Mouse (Mus musculus): ENCODE results near the gene Clasp1. TPM values are rescaled to one million over a fixed set of nuclear protein-coding genes. Genes with fewer than 3 reads are reported as not detected.

The Clasp1 gene
- polyA plus RNA-seq, 1 experiment from 2014 or later: 12.1 TPM

DNA sequence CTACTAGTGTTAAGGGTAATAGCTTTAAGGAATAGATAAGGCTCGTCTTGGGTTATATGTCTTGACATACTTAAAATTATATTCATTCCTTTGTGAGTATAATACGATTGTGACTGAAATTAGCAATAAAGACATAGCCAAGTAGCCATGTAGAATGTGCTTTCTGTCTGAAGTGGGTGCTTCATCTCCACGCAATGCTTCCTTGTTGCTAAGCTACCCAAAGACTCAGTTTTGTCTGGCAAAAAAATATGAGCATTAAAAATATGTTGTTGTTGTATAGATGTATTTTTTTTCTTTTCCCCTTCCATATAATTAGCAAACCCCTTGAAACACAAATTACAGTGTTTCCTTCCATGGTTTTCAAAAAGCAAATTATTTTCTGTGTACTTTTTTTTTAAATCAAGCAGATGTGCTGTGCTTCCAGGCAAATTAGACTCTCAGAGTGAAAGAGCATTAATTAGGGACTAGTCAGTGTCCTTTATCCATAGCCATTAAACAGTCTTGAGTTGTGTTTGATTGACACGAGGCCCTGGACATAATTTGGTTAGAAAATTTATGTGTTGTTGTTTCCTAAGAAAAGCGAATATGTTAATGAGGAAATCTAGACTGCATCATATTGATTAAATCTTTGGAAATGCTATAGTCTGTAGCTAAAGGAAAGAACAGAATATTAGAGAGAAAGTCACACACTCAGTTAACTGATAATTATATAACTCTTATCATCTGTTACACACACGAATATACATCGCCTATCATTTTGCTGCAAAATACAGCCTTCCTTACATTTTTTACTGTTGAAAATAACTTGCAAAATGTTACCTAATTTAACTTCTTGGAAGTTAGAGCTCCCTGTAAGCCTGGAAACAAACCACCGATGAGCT is 91.9 kb downstream of the Clasp1 start:
- DNase-seq: no peak
- no peaks in the 10 kb centered on the region for H3K9me3 ChIP-seq (replicated peaks)
- H3K4me2 ChIP-seq: peak overlapping the region; percentile 33
- H3K27me3 ChIP-seq: no peaks in the 10 kb centered on the region
- WGBS (ENCODE audit: insufficient replicate concordance): 41% methylated on average over 8 of the region's 8 CpGs
- H3K36me3 ChIP-seq: no peaks in the 10 kb centered on the region
- H3K4me3 ChIP-seq (replicated peaks): no peak overlapping the region
- H3K4me1 ChIP-seq (replicated peaks): peaks cover 86% of the 10 kb centered on the region
- ATAC-seq (ENCODE audit: low read depth): peak; percentile 47
- H3K27ac ChIP-seq: peak overlapping the region; percentile 78
- H3K9ac ChIP-seq: peak overlapping the region; percentile 54

DNA sequence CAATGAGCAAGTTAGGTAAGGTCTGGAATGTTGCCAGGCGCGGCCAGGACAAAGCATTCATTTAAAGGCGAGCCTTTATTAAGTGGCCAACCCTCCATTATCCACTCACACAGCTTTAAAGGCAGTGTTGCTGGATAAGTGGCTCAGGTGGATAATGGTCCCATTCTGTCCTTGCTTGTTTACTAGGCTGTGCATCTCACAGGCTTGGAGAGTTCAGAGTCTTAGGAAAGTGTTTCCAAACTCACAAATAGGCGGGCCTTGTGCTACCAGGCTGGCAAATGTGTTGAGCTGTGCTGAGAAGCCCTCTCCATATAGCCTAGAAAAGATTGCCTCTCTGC is 92.5 kb downstream of the Clasp1 start:
- H3K9ac ChIP-seq: peak overlapping the region; percentile 54
- peak overlapping the region; percentile 33 for H3K4me2 ChIP-seq
- ATAC-seq (ENCODE audit: low read depth): peak; percentile 43
- no peaks in the 10 kb centered on the region for H3K36me3 ChIP-seq
- WGBS (ENCODE audit: insufficient replicate concordance): 43% methylated on average over 4 of the region's 4 CpGs
- no peaks in the 10 kb centered on the region for H3K9me3 ChIP-seq (replicated peaks)
- H3K27me3 ChIP-seq: no peaks in the 10 kb centered on the region
- DNase-seq: no peak
- H3K4me3 ChIP-seq (replicated peaks): no peak overlapping the region
- H3K27ac ChIP-seq: peak overlapping the region; percentile 78
- H3K4me1 ChIP-seq (replicated peaks): peaks cover 85% of the 10 kb centered on the region

DNA sequence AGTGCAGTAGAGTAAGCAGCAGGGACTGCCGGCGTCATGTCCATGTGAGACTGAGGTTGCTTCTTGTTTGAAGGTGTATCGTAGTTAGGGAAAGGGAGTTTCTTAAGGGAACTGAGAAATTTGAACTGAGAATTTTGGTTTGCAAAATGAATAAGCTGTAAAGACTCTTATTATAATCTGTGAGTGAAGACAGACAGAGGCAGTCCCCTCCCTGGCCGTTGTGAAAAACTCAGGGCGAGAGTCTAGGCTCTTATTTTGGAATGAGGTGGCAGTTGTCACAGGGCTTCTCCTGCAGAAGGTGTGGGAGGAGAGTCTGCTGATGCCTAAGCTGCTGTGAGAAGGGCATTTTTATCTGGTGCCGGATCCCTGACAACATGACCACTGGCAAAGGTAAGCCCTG is 92.8 kb downstream of the Clasp1 start:
- H3K36me3 ChIP-seq: no peaks in the 10 kb centered on the region
- H3K9me3 ChIP-seq (replicated peaks): no peaks in the 10 kb centered on the region
- no peak for ATAC-seq (ENCODE audit: low read depth)
- no peak overlapping the region for H3K4me3 ChIP-seq (replicated peaks)
- peak overlapping the region; percentile 33 for H3K4me2 ChIP-seq
- peaks cover 82% of the 10 kb centered on the region for H3K4me1 ChIP-seq (replicated peaks)
- H3K9ac ChIP-seq: peak overlapping the region; percentile 54
- 61% methylated on average over 6 of the region's 6 CpGs for WGBS (ENCODE audit: insufficient replicate concordance)
- DNase-seq: no peak
- no peaks in the 10 kb centered on the region for H3K27me3 ChIP-seq
- peak overlapping the region; percentile 78 for H3K27ac ChIP-seq

DNA sequence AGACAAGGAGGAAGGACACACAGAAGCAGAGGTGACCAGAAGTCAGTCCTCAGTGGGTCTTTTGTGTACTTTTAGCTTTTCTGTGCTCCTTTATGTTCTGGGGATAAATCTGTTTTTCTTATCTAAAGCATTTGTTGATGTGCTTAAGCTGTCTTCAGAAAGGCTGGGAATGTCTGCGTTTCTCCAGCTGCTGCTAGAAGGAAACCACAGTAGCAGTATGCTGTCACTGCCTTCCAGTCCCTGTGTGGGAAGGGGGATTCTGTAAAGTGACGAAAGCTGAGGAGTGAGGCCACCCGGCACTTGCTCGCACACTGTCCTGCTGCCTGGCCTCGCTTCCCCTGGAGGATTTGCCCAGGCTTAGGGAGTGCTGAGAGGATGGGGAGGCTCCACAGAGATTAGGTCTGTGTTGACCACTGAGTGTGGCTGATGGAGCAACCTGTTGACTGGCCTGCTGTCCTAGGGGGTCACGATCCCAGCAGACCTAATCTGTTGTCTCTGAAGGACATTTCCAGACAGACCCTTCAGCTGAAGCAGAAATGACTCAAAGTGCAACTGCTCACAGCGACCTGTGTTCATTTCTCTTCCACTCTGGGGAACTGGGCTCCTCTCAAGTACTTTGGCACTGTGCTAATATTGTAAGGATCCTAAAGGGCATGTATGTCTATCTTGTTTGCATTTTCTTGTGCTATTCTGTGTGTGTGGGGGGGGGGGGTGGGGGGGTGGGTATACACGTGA is 93.6 kb downstream of the Clasp1 start:
- DNase-seq: no peak
- Histone ChIP-seq H3K4me2 (peak overlapping the region; percentile 12; the same call in 1 of the 2 replicates), H3K27me3 (no peaks in the 10 kb centered on the region), H3K9ac (peak overlapping the region; percentile 33; the same call in 1 of the 2 replicates), H3K4me1 (replicated peaks) (peaks cover 77% of the 10 kb centered on the region), H3K36me3 (no peaks in the 10 kb centered on the region), H3K27ac (peak overlapping the region; percentile 78), H3K9me3 (replicated peaks) (no peaks in the 10 kb centered on the region), H3K4me3 (replicated peaks) (no peak overlapping the region)
- no peak for ATAC-seq (ENCODE audit: low read depth)
- 67% methylated on average over 8 of the region's 8 CpGs for WGBS (ENCODE audit: insufficient replicate concordance)

DNA sequence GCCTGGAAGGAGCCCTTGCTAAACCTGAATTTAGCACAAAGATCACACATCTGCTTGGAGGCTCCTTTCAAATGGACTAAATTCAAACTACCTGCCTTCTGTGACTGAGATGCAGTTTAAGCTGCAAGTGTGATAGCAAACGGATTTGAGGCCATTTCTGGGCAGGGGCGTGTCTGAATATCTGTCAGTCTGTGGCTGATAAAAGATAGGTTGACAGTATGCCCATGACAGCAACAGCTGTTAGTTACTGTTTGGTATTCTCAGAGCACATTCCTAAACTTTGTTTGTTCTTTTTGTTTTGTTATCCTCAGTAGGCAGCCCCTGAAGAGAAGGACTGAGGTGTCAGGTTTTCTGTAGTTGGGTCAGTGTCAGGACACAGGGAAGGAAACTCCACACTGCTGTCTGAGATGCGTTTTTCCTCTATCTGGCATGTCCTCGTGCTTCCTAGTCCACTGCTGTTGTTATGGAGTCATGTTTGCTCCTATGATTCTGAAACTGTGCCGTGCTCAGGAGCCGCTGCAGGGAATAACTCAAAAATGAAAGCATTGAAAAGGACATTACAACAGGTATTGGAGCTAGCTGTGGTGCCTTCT is 94.7 kb downstream of the Clasp1 start:
- H3K4me1 ChIP-seq (replicated peaks): peaks cover 66% of the 10 kb centered on the region
- H3K9ac ChIP-seq: no peak overlapping the region
- DNase-seq: peak; percentile 45
- H3K27me3 ChIP-seq: no peaks in the 10 kb centered on the region
- H3K4me2 ChIP-seq: peak overlapping the region; percentile 36
- H3K9me3 ChIP-seq (replicated peaks): no peaks in the 10 kb centered on the region
- WGBS (ENCODE audit: insufficient replicate concordance): 51% methylated on average over 6 of the region's 6 CpGs
- H3K27ac ChIP-seq: peak overlapping the region; percentile 26
- no peaks in the 10 kb centered on the region for H3K36me3 ChIP-seq
- no peak overlapping the region for H3K4me3 ChIP-seq (replicated peaks)
- ATAC-seq (ENCODE audit: low read depth): peak; percentile 58; the same call in 1 of the 2 replicates

DNA sequence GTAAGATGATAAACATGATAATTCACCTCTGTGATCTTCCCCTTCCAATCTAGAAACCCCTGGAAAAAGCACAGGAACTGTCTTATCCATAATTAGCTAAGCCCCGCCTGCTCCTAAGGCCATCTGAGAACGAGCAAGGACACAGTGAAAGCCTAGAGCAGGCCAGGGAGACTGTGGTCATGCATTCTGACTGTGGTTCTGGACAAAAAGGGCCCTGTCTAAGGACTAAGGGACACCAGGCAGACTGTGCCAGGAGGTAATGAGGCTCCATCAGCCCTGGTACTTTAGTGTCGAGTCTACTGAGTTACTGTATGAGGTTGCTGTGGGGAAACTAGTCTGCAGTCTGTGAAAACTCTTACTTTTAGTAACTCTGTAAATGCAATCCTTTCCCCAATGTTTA is 96.7 kb downstream of the Clasp1 start:
- H3K4me1 ChIP-seq (replicated peaks): peaks cover 47% of the 10 kb centered on the region
- H3K36me3 ChIP-seq: no peaks in the 10 kb centered on the region
- ATAC-seq (ENCODE audit: low read depth): no peak
- no peak for DNase-seq
- no peak overlapping the region for H3K27ac ChIP-seq
- WGBS (ENCODE audit: insufficient replicate concordance): 73% methylated on average over 3 of the region's 3 CpGs
- H3K9me3 ChIP-seq (replicated peaks): no peaks in the 10 kb centered on the region
- H3K27me3 ChIP-seq: no peaks in the 10 kb centered on the region
- no peak overlapping the region for H3K4me2 ChIP-seq
- H3K9ac ChIP-seq: no peak overlapping the region
- H3K4me3 ChIP-seq (replicated peaks): no peak overlapping the region

DNA sequence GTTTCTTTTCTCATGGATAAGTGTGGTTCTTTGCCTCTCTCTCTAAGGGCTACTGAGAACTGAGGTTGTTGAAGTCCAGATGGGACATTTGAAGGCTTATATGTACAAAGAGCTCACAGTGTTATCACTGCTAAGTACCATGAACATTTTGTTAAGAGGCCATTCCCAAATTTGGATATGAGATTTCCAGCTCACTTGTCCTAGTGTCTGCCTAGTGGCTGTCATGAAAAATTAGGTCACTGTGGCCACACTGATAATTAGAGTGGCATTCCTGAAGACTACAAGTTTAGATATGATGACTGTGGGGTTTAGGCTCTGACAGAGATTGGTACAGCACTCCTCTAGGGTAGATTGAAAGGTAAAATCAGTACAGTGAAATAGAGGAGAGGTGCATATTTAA is 97.2 kb downstream of the Clasp1 start:
- peaks cover 42% of the 10 kb centered on the region for H3K4me1 ChIP-seq (replicated peaks)
- H3K4me3 ChIP-seq (replicated peaks): no peak overlapping the region
- no peaks in the 10 kb centered on the region for H3K36me3 ChIP-seq
- H3K9ac ChIP-seq: no peak overlapping the region
- no peaks in the 10 kb centered on the region for H3K9me3 ChIP-seq (replicated peaks)
- no peak overlapping the region for H3K27ac ChIP-seq
- no peaks in the 10 kb centered on the region for H3K27me3 ChIP-seq
- DNase-seq (no peak), ATAC-seq (ENCODE audit: low read depth) (no peak)
- no peak overlapping the region for H3K4me2 ChIP-seq

DNA sequence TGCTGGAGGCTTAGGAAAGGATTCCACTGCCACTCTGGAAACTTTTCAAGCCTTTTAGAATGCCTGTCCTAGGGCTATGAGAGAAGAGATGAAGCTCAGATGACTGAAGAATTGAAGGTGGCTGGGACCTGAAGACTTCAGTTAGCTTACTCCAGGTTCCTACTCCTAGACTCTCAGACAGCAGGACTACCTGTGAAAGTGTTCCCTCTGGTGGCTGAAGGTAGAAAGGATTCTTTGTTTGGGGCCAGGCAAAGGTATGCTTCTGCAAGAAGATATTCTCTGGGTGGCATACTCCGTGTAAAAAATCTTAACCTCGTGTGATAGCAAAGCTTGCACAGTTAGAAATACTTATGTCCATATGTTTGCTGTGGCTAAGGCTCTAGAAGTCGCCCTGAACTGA is 104.0 kb downstream of the Clasp1 start:
- DNase-seq (no peak), ATAC-seq (ENCODE audit: low read depth) (no peak)
- Histone ChIP-seq H3K4me3 (replicated peaks) (no peak overlapping the region), H3K9me3 (replicated peaks) (no peaks in the 10 kb centered on the region), H3K27ac (no peak overlapping the region), H3K36me3 (peaks cover 5% of the 10 kb centered on the region; the same call in 1 of the 2 replicates), H3K4me1 (replicated peaks) (peaks cover 6% of the 10 kb centered on the region; the same call in 1 of the 2 replicates), H3K4me2 (no peak overlapping the region), H3K9ac (no peak overlapping the region), H3K27me3 (no peaks in the 10 kb centered on the region)
- 56% methylated on average over 3 of the region's 3 CpGs for WGBS (ENCODE audit: insufficient replicate concordance)

DNA sequence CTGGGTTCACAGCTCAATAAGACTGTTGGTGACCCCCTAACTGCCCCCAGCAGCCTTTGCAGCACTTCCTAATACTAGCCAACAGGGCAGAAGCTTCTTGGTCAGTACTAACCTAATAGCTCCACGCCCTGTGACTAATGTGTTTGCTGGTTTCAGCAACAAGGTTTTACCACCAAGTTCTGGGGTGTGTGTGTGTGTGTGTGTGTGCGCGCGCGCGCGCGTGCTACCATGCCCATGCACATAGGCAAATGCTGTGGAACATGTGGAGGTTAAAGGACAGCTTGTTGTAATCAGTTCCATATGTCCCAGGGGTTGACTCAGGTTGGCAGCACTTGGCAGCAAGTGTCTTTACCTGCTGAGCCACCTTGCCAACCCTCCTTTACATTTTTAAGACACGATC is 105.7 kb downstream of the Clasp1 start:
- H3K9me3 ChIP-seq (replicated peaks): no peaks in the 10 kb centered on the region
- DNase-seq (no peak), ATAC-seq (ENCODE audit: low read depth) (no peak)
- WGBS (ENCODE audit: insufficient replicate concordance): 90% methylated on average over 9 of the region's 9 CpGs
- H3K27me3 ChIP-seq: no peaks in the 10 kb centered on the region
- no peak overlapping the region for H3K27ac ChIP-seq
- H3K4me3 ChIP-seq (replicated peaks): no peak overlapping the region
- peaks cover 6% of the 10 kb centered on the region; the same call in 1 of the 2 replicates for H3K4me1 ChIP-seq (replicated peaks)
- H3K36me3 ChIP-seq: peaks cover 16% of the 10 kb centered on the region; the same call in 1 of the 2 replicates
- no peak overlapping the region for H3K4me2 ChIP-seq
- no peak overlapping the region for H3K9ac ChIP-seq

DNA sequence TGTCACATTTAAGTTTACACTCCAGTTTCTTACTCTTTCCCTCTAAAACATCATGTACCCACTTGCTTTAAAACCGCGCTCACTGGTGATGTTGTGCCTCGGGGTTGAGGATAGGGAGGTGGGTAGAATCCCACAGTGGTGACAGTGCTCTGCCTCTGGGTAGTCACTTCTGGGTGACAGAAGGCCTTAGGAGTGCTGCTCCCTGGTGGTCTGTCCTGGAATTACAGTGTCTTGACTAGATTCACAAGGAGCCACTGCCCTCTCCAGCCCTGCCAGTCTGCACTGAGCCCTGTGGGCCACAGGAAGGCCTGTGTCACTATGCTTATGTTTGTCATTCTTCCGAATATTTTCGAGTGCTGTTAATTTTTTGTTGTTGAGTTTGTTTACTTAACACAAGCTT is 109.5 kb downstream of the Clasp1 start:
- peaks cover 50% of the 10 kb centered on the region for H3K36me3 ChIP-seq

DNA sequence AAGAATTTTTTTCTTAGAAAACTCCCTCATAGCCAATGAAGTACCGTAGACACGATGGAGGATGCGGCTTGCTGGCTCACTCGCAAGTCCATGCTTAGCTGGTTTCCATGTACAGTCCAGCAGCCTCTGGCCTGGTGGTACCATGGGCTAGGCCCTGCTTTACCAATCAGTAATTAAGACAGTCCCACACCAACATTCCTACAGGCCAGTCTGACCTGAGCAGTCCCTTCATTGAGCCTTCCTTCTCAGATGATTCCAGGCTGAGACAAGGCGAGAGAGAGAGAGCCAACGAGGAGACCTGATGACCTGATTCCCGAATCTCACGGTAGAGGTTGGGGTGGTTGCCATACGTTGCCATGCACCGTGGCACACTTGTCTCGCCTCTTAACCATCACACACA is 111.7 kb downstream of the Clasp1 start:
- Histone ChIP-seq H3K27me3 (no peaks in the 10 kb centered on the region), H3K9me3 (replicated peaks) (no peaks in the 10 kb centered on the region), H3K36me3 (peaks cover 68% of the 10 kb centered on the region), H3K27ac (no peak overlapping the region), H3K4me1 (replicated peaks) (no peaks in the 10 kb centered on the region), H3K4me3 (replicated peaks) (no peak overlapping the region), H3K9ac (no peak overlapping the region), H3K4me2 (no peak overlapping the region)
- WGBS (ENCODE audit: insufficient replicate concordance): 93% methylated on average over 11 of the region's 11 CpGs
- DNase-seq (no peak), ATAC-seq (ENCODE audit: low read depth) (no peak)

More for the DNA sequence above, 109.5 kb downstream of the Clasp1 start:
- no peaks in the 10 kb centered on the region for H3K9me3 ChIP-seq (replicated peaks)
- DNase-seq: peak; percentile 56
- H3K27ac ChIP-seq: no peak overlapping the region
- H3K9ac ChIP-seq: no peak overlapping the region
- ATAC-seq (ENCODE audit: low read depth): peak; percentile 72
- no peak overlapping the region for H3K4me2 ChIP-seq
- H3K27me3 ChIP-seq: no peaks in the 10 kb centered on the region
- no peak overlapping the region for H3K4me3 ChIP-seq (replicated peaks)
- H3K4me1 ChIP-seq (replicated peaks): peaks cover 6% of the 10 kb centered on the region; the same call in 1 of the 2 replicates
- WGBS (ENCODE audit: insufficient replicate concordance): 57% methylated on average over 5 of the region's 5 CpGs

All from liver, embryonic 13.5 days (tissue).